Mouse (Mus musculus): ENCODE results near the gene Rtkn.
A peak's percentile ranks its signal among the peaks of the same experiment; 100 is the strongest.

The Rtkn gene

GRCm38 (mm10) chr6:83134951-83135513, at the start of gene Rtkn:
Rtkn (plus strand) TSS chr6:83135463.
- no peak for DNase-seq

GRCm38 (mm10) chr6:83086121-83087035, 48.9 kb upstream of the Rtkn start, which contains the start of gene Lbx2:
Lbx2 (plus strand) TSS chr6:83086367.
- DNase-seq: no peak

- DNase-seq: peak; percentile 49
These were observed 47.9 kb upstream of the Rtkn start for GRCm38 (mm10) chr6:83087205-83087925.

DNA sequence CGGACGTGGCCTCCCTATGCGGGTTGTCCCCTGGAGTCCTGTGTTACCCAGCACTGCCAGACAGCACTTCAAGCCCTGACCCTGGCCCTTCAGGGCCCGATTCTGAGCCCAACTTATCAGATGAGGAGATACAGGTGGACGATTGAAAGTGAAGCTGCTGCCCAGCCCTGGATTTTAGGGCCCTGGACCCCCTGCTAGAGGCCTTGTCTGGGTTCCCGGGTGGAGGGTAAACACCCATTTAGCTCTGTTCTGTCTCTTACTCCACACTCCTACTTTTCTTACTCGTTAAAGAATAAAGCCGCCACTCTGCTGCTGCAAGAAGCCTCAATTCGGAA, 47.4 kb upstream of the Rtkn start:
- no peak for DNase-seq

DNA sequence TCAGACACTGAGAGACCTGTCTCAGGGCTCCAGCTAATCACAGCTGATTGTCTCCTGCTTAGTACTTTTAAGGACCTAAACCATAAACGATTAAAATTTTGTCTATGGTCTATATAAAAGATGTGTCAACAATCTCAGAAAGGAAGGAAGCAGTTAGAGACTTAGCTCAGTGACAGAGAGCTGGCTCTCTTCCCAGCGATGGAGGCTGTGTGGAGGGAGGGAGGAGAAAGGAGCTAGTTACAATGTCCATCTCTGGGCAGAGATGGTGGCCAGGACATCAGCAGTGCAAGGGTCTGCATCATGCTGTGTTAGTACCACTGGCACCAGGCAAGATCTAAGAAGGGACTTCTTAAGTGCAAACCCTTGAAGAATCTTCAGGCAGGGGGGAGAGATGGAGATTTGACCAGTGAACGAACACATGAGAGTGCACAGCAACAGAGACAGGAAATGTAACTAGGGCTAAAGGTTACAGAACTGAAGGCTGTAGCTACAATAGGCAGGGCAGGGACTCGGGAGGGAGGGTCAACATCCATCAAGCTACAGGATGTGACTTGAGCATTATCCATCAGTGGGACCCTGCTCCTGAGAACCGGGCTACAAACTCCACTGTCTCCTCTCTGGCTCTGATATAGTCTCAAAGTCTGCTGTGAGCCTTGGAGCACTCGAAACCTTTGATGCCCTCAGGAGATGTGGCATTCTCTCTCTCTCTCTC, 42.7 kb upstream of the Rtkn start:
- peak; percentile 71 for DNase-seq

DNA sequence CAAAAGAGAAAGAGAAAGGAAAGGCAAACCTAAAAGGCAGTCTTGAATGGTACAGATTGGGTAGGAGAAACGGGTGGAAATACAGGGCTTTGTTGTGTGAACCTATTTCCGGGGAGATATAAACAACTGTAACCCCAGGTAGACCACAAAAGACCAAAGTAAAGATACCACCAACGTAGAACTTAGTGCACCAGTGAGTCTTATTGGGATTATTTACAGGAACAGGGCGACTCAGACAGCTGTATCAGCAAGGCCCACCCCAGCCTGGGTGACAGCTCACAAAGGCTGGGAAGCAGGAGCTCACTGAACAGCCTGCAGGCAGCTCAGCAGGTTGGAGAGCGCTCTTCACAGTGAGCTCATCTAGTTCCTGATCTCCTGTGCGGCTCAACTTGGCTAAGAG, 39.3 kb upstream of the Rtkn start:
- DNase-seq: no peak

- DNase-seq: peak; percentile 85
These were observed 36.9 kb upstream of the Rtkn start for GRCm38 (mm10) chr6:83098411-83098810.

DNA sequence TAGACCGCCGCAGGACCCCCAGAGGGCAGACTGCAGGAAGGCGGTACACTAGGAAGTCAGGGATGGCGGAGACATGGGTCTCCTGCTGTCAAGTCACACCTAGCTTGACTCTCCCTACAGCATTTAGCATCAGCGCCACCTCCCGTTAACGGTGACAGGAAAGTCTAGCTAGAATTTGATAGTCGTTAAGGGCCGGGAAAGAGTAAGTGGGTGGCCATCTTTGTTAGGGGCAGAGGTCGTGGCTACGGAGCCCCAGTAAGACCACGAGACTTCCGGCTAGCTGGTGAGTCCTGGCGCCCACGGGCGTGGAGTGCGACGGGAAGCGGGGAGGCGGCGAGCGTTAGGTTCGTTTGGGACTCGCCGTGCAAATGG, 34.0 kb upstream of the Rtkn start, which contains the start of the genes Ccdc142 and Gm42688:
Ccdc142 (plus strand) TSS at position 286 of the 372 bp plus-strand sequence.
Gm42688 (plus strand) TSS at position 302 of the 372 bp plus-strand sequence.
- peak; percentile 94 for DNase-seq

- peak; percentile 80 for DNase-seq
These were observed 33.3 kb upstream of the Rtkn start for GRCm38 (mm10) chr6:83101688-83102556.

- no peak for DNase-seq
These were observed 32.1 kb upstream of the Rtkn start for GRCm38 (mm10) chr6:83103130-83103650.

GRCm38 (mm10) chr6:83104158-83104557, 31.1 kb upstream of the Rtkn start:
- no peak for DNase-seq

GRCm38 (mm10) chr6:83107566-83108400, 27.5 kb upstream of the Rtkn start:
- DNase-seq: peak; percentile 79

DNA sequence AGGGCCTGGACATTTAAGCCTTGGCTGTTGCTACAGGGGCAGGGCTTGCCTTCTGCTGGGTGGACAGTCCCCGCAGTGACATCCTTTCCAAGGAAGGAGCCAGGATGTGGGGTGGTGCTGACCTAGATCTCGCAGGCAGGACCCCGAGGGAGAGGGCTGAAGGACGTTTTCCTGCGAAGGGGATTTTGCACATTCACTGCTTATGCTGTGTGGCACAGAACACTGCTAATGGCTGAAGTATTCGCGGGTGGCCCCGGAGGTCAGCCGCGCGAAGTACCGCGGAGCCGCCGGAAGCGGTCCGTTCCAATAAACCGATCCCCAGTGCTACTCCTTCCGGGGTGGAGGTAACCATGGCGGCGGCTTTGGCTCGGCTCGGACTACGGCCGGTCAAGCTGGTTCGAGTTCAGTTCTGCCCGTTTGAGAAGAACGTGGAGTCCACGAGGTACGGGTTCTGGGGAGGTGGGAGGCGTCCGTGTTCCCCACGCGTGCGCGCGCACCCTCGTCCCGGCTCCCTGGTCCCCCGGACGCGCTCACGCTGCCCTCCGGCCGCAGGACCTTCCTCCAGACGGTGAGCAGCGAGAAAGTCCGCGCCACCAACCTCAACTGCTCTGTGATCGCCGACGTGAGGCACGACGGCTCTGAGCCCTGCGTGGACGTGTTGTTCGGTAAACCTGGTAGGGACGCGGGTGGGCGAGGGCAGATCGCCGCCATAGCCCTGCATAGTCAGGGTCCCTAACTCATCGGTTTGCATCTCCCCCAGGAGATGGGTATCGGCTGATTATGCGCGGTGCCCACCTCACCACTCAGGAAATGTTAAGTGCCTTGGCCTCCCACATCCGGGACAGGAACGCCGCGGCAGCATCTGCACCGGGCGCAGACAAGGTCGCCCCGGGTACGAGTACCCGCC, 26.2 kb upstream of the Rtkn start, which contains the start of gene Mrpl53:
Mrpl53 (plus strand) TSS at position 279 of the 907 bp plus-strand sequence.
- DNase-seq: peak; percentile 87

DNA sequence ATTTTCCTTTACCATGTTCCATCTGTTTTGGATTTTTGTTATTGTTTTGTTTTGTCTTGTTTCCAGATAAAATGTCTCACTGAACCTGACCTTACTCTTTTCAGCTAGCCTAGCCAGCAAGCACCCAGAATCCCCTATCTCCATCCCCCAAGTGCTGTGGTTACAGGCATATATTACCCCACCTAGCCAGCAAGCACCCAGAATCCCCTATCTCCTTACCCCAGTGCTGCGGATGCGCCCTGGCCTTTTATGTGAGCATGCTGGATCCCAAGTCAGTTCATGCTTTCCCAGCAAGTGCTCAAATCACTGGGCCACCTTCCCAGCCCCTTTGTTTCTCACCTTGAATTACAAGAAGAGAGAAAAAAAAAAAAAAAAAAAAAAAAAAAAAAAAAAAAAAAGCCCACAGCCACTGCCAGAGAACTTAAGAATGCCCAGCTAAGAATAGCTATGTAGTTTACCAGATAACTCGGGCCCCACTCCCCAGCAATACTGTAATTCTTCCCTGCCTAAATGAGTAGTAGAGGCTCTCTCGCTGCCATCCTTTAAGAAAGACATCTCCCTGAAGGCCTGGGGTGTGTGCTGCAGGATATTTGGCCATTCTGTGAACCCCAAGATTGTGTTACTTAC, 23.6 kb upstream of the Rtkn start:
- DNase-seq: no peak

DNA sequence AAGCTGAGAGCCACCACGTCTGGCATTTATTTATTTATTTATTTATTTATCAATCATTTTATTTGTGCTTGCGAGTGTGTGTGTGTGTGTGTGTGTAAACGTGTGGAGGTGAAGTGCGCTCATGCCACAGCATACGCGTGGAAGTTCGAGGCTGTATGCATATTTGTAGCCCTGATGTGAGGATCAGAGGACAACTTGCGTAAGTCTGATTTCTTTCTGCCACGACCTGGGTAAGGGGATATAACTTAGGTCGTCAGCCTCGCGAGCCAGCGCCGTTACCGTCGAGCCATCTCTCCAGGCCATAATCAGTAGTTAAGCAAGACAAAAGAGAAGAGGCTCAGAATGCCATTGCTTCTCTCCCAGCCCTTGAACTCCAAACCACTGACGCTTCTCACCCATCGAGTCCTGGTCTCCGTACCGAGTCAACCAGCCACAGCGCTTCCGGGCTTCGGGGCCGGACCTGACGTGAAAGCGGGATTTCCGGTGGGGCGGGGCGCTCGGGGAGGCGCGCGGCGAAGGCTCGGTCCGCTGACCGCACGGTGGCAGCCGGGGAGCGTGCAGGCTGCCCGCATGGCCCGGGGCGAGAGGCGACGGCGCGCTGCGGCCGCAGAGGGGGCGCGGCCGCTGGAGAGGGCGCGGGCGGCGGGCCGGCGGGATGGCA, 20.1 kb upstream of the Rtkn start, which contains the start of gene Mogs:
Mogs (plus strand) TSS at position 486 of the 661 bp plus-strand sequence.
- DNase-seq: peak; percentile 96

DNA sequence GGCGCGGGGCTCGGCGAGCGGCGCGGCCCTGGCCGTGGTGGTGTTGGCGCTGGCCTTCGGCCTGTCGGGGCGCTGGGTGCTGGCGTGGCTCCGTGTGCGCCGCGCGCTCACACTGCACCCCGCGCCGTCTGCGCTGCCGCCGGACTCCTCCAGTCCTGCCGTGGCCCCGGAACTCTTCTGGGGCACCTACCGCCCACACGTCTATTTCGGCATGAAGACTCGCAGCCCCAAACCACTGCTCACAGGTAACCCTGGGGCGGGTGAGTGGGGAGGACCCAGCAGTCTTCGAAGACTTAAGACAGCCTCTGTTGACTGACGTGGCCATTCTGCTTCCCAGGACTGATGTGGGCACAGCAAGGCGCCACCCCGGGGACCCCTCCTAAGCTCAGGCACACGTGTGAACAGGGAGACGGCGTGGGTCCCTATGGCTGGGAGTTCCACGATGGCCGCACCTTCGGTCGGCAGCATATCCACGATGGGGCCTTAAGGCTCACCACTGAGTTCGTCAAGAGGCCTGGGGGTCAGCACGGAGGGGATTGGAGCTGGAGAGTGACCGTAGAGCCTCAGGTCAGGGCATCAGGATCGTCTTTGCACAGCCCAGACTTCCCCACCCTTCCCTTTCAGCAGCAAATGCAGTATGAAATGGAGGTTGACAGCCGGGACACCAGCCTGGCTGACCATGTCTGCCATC, 19.4 kb upstream of the Rtkn start:
- no peak for DNase-seq

- no peak for DNase-seq
These were observed 18.7 kb upstream of the Rtkn start for GRCm38 (mm10) chr6:83116373-83117164.
